Mouse (Mus musculus): Measurements from ENCODE around the gene Rims1. TPM values are rescaled to one million over a fixed set of nuclear protein-coding genes. Genes with fewer than 3 reads are reported as not detected.

Gene Rims1
- polyA plus RNA-seq, 1 experiment from 2014 or later = 1.4 TPM

- 89% methylated on average over 5 of the region's 5 CpGs for WGBS
- H3K9me3 ChIP-seq = no peaks in the 10 kb centered on the region
- H3K4me1 ChIP-seq = no peaks in the 10 kb centered on the region
- H3K36me3 ChIP-seq (replicated peaks) = no peaks in the 10 kb centered on the region
- DNase-seq (ENCODE audit: low spot score) = no peak
- H3K27ac ChIP-seq (replicated peaks) = no peak overlapping the region
- H3K4me3 ChIP-seq = no peak overlapping the region
- no peaks in the 10 kb centered on the region for H3K27me3 ChIP-seq (replicated peaks; ENCODE audit: low read depth, poor library complexity, severe bottlenecking)
Observed at GRCm38 (mm10) chr1:22762780-22763179, 43.0 kb downstream of the Rims1 start.

GRCm38 (mm10) chr1:22750536-22750935 lies 55.3 kb downstream of the Rims1 start:
- no peaks in the 10 kb centered on the region for H3K27me3 ChIP-seq (replicated peaks; ENCODE audit: low read depth, poor library complexity, severe bottlenecking)
- DNase-seq (ENCODE audit: low spot score) = no peak
- no peaks in the 10 kb centered on the region for H3K9me3 ChIP-seq
- 81% methylated on average over 2 of the region's 2 CpGs for WGBS
- no peak overlapping the region for H3K27ac ChIP-seq (replicated peaks)
- H3K36me3 ChIP-seq (replicated peaks) = no peaks in the 10 kb centered on the region
- no peak overlapping the region for H3K4me3 ChIP-seq
- H3K4me1 ChIP-seq = no peaks in the 10 kb centered on the region

GRCm38 (mm10) chr1:22744655-22745054 lies 61.1 kb downstream of the Rims1 start:
- Histone ChIP-seq H3K4me1 (no peaks in the 10 kb centered on the region), H3K9me3 (no peaks in the 10 kb centered on the region), H3K27me3 (replicated peaks; ENCODE audit: low read depth, poor library complexity, severe bottlenecking) (no peaks in the 10 kb centered on the region), H3K27ac (replicated peaks) (no peak overlapping the region), H3K4me3 (no peak overlapping the region), H3K36me3 (replicated peaks) (no peaks in the 10 kb centered on the region)
- no peak for DNase-seq (ENCODE audit: low spot score)
- 91% methylated on average over 5 of the region's 5 CpGs for WGBS

GRCm38 (mm10) chr1:22737491-22737890 lies 68.3 kb downstream of the Rims1 start:
- H3K27me3 ChIP-seq (replicated peaks; ENCODE audit: low read depth, poor library complexity, severe bottlenecking) = no peaks in the 10 kb centered on the region
- no peak overlapping the region for H3K27ac ChIP-seq (replicated peaks)
- no peaks in the 10 kb centered on the region for H3K9me3 ChIP-seq
- 93% methylated on average over 6 of the region's 6 CpGs for WGBS
- H3K36me3 ChIP-seq (replicated peaks) = no peaks in the 10 kb centered on the region
- no peak overlapping the region for H3K4me3 ChIP-seq
- no peaks in the 10 kb centered on the region for H3K4me1 ChIP-seq
- no peak for DNase-seq (ENCODE audit: low spot score)

GRCm38 (mm10) chr1:22734429-22734828 lies 71.4 kb downstream of the Rims1 start:
- Histone ChIP-seq H3K4me3 (no peak overlapping the region), H3K9me3 (no peaks in the 10 kb centered on the region), H3K36me3 (replicated peaks) (no peaks in the 10 kb centered on the region), H3K27me3 (replicated peaks; ENCODE audit: low read depth, poor library complexity, severe bottlenecking) (no peaks in the 10 kb centered on the region), H3K27ac (replicated peaks) (no peak overlapping the region), H3K4me1 (no peaks in the 10 kb centered on the region)
- no peak for DNase-seq (ENCODE audit: low spot score)
- 94% methylated on average over 2 of the region's 2 CpGs for WGBS

- Histone ChIP-seq H3K4me1 (no peaks in the 10 kb centered on the region), H3K9me3 (no peaks in the 10 kb centered on the region), H3K4me3 (no peak overlapping the region), H3K36me3 (replicated peaks) (no peaks in the 10 kb centered on the region), H3K27me3 (replicated peaks; ENCODE audit: low read depth, poor library complexity, severe bottlenecking) (no peaks in the 10 kb centered on the region), H3K27ac (replicated peaks) (no peak overlapping the region)
- no peak for DNase-seq (ENCODE audit: low spot score)
- 98% methylated on average over 1 of the region's 1 CpGs for WGBS
Observed at GRCm38 (mm10) chr1:22733281-22733680, 72.5 kb downstream of the Rims1 start.

- H3K9me3 ChIP-seq = no peaks in the 10 kb centered on the region
- no peaks in the 10 kb centered on the region for H3K36me3 ChIP-seq (replicated peaks)
- no peak for DNase-seq (ENCODE audit: low spot score)
- H3K4me1 ChIP-seq = no peaks in the 10 kb centered on the region
- no peak overlapping the region for H3K27ac ChIP-seq (replicated peaks)
- no peaks in the 10 kb centered on the region for H3K27me3 ChIP-seq (replicated peaks; ENCODE audit: low read depth, poor library complexity, severe bottlenecking)
- WGBS = 74% methylated on average over 4 of the region's 4 CpGs
- H3K4me3 ChIP-seq = no peak overlapping the region
Observed at GRCm38 (mm10) chr1:22728207-22728606, 77.6 kb downstream of the Rims1 start.

- Histone ChIP-seq H3K4me1 (no peaks in the 10 kb centered on the region), H3K9me3 (no peaks in the 10 kb centered on the region), H3K27me3 (replicated peaks; ENCODE audit: low read depth, poor library complexity, severe bottlenecking) (no peaks in the 10 kb centered on the region), H3K36me3 (replicated peaks) (no peaks in the 10 kb centered on the region), H3K4me3 (no peak overlapping the region), H3K27ac (replicated peaks) (no peak overlapping the region)
- DNase-seq (ENCODE audit: low spot score) = no peak
Observed at GRCm38 (mm10) chr1:22721706-22722105, 84.1 kb downstream of the Rims1 start.

- Histone ChIP-seq H3K36me3 (replicated peaks) (no peaks in the 10 kb centered on the region), H3K4me1 (no peaks in the 10 kb centered on the region), H3K27ac (replicated peaks) (no peak overlapping the region), H3K4me3 (no peak overlapping the region), H3K27me3 (replicated peaks; ENCODE audit: low read depth, poor library complexity, severe bottlenecking) (no peaks in the 10 kb centered on the region), H3K9me3 (no peaks in the 10 kb centered on the region)
- DNase-seq (ENCODE audit: low spot score) = no peak
- WGBS = 89% methylated on average over 2 of the region's 2 CpGs
Observed at GRCm38 (mm10) chr1:22720714-22721113, 85.1 kb downstream of the Rims1 start.

GRCm38 (mm10) chr1:22709461-22709860 lies 96.3 kb downstream of the Rims1 start:
- H3K9me3 ChIP-seq = no peaks in the 10 kb centered on the region
- no peaks in the 10 kb centered on the region for H3K36me3 ChIP-seq (replicated peaks)
- H3K4me1 ChIP-seq = no peaks in the 10 kb centered on the region
- H3K27me3 ChIP-seq (replicated peaks; ENCODE audit: low read depth, poor library complexity, severe bottlenecking) = no peaks in the 10 kb centered on the region
- no peak overlapping the region for H3K27ac ChIP-seq (replicated peaks)
- no peak overlapping the region for H3K4me3 ChIP-seq
- DNase-seq (ENCODE audit: low spot score) = no peak
- WGBS = 61% methylated on average over 2 of the region's 2 CpGs

GRCm38 (mm10) chr1:22695046-22695445 lies 110.7 kb downstream of the Rims1 start:
- Histone ChIP-seq H3K27me3 (replicated peaks; ENCODE audit: low read depth, poor library complexity, severe bottlenecking) (no peaks in the 10 kb centered on the region), H3K4me1 (no peaks in the 10 kb centered on the region), H3K36me3 (replicated peaks) (no peaks in the 10 kb centered on the region), H3K9me3 (no peaks in the 10 kb centered on the region), H3K4me3 (no peak overlapping the region), H3K27ac (replicated peaks) (no peak overlapping the region)
- DNase-seq (ENCODE audit: low spot score) = no peak
- 59% methylated on average over 1 of the region's 1 CpGs for WGBS

GRCm38 (mm10) chr1:22694514-22694913 lies 111.3 kb downstream of the Rims1 start:
- Histone ChIP-seq H3K9me3 (no peaks in the 10 kb centered on the region), H3K4me3 (no peak overlapping the region), H3K27me3 (replicated peaks; ENCODE audit: low read depth, poor library complexity, severe bottlenecking) (no peaks in the 10 kb centered on the region), H3K36me3 (replicated peaks) (no peaks in the 10 kb centered on the region), H3K4me1 (no peaks in the 10 kb centered on the region), H3K27ac (replicated peaks) (no peak overlapping the region)
- 84% methylated on average over 2 of the region's 2 CpGs for WGBS
- no peak for DNase-seq (ENCODE audit: low spot score)

- Histone ChIP-seq H3K4me1 (no peaks in the 10 kb centered on the region), H3K4me3 (no peak overlapping the region), H3K9me3 (no peaks in the 10 kb centered on the region), H3K36me3 (replicated peaks) (no peaks in the 10 kb centered on the region), H3K27me3 (replicated peaks; ENCODE audit: low read depth, poor library complexity, severe bottlenecking) (no peaks in the 10 kb centered on the region), H3K27ac (replicated peaks) (no peak overlapping the region)
- no peak for DNase-seq (ENCODE audit: low spot score)
- WGBS = 79% methylated on average over 4 of the region's 4 CpGs
Observed at GRCm38 (mm10) chr1:22683455-22683854, 122.3 kb downstream of the Rims1 start.

- Histone ChIP-seq H3K27ac (replicated peaks) (no peak overlapping the region), H3K9me3 (no peaks in the 10 kb centered on the region), H3K4me3 (no peak overlapping the region), H3K36me3 (replicated peaks) (no peaks in the 10 kb centered on the region), H3K4me1 (no peaks in the 10 kb centered on the region), H3K27me3 (replicated peaks; ENCODE audit: low read depth, poor library complexity, severe bottlenecking) (no peaks in the 10 kb centered on the region)
- DNase-seq (ENCODE audit: low spot score) = no peak
- 84% methylated on average over 6 of the region's 6 CpGs for WGBS
Observed at GRCm38 (mm10) chr1:22664196-22664595, 141.6 kb downstream of the Rims1 start.

All from embryonic facial prominence, embryonic 10.5 days (tissue).